Mouse (Mus musculus) kidney, postnatal 0 days (tissue): ENCODE results near the gene Cyren. TPM values are rescaled to one million over a fixed set of nuclear protein-coding genes. Genes with fewer than 3 reads are reported as not detected.
A peak's percentile ranks its signal among the peaks of the same experiment; 100 is the strongest.

Experiments used
- ATAC-seq: fragments of 200-750 bp; cut with Nextera tagmentation; replicated peaks from 2 replicates; pipeline ENCODE4 v1.8.0; 2017; ENCODE audit warnings: low read depth, moderate number of reproducible peaks, moderate TSS enrichment, moderate library complexity; ENCODE audit not compliant: low FRiP score
- DNase-seq: peaks from one replicate; pipeline ENCODE4 v3.0.0-alpha.2; 2016; ENCODE audit warnings: low spot score
- H3K27ac ChIP-seq: fragments of 300-500 bp; sonication (generic); 2 replicates; pipeline ENCODE4 v1.5.1; 2014; ENCODE audit warnings: mild to moderate bottlenecking
- H3K27me3 ChIP-seq: fragments of 300-500 bp; sonication (generic); 2 replicates; pipeline ENCODE4 v1.6.1; 2014; ENCODE audit warnings: low read length, mixed read lengths; ENCODE audit not compliant: insufficient read depth
- H3K36me3 ChIP-seq: fragments of 300-500 bp; sonication (generic); 2 replicates; pipeline ENCODE4 v1.6.1; 2014; ENCODE audit warnings: low read length, mixed read lengths; ENCODE audit not compliant: insufficient read depth
- H3K4me1 ChIP-seq: fragments of 300-500 bp; sonication (generic); replicated peaks from 2 replicates; pipeline ENCODE4 v1.6.1; 2014; ENCODE audit warnings: antibody characterized with exemption, low read length, mixed read lengths; ENCODE audit not compliant: insufficient read depth
- H3K4me2 ChIP-seq: fragments of 300-500 bp; sonication (generic); 2 replicates; pipeline ENCODE4 v1.6.1; 2014; ENCODE audit warnings: mild to moderate bottlenecking, low read length, moderate library complexity, mixed read lengths
- H3K4me3 ChIP-seq: fragments of 300-500 bp; sonication (generic); replicated peaks from 2 replicates; pipeline ENCODE4 v1.5.1; 2014; ENCODE audit warnings: low read depth, low read length
- H3K9ac ChIP-seq: fragments of 300-500 bp; sonication (generic); 2 replicates; pipeline ENCODE4 v1.6.1; 2014; ENCODE audit warnings: low read depth, low read length
- H3K9me3 ChIP-seq: fragments of 300-500 bp; sonication (generic); replicated peaks from 2 replicates; pipeline ENCODE4 v1.6.1; 2016; ENCODE audit warnings: low read length, inconsistent platforms, mixed read lengths
- CTCF ChIP-seq: IDR thresholded peaks from 2 replicates; pipeline ENCODE4 v1.5.1; 2016; ENCODE audit warnings: antibody characterized with exemption, low read depth, mild to moderate bottlenecking, moderate library complexity
- WGBS: fragments of 180-500 bp; shearing (Covaris S2); extraction: QIAGEN DNeasy Blood & Tissue Kit; methylation state at CpG from one replicate; pipeline ENCODE4 v1.1.7; 2014; 5-methylcytosine and 5-hydroxymethylcytosine counted together
- polyA plus RNA-seq: library from polyadenylated mRNA; unstranded; fragments of >200 nt; fragmentation: Nextera tagmentation; extraction: Ambion mirVana; gene quantifications from 2 replicates; pipeline ENCODE4 v1.2.1, GENCODE M21; 2015

The Cyren gene
- polyA plus RNA-seq, 1 experiment from 2014 or later = 9.6 TPM

- peak; percentile 41; the same call in 1 of the 2 replicates for ATAC-seq
Observed at GRCm38 (mm10) chr6:34865711-34866593, 11.9 kb downstream of the Cyren start.

GRCm38 (mm10) chr6:34865213-34865612 is 12.6 kb downstream of the Cyren start:
- 42% methylated on average over 5 of the region's 5 CpGs for WGBS
- ATAC-seq = no peak

More at GRCm38 (mm10) chr6:34865711-34866593, 11.9 kb downstream of the Cyren start:
- Histone ChIP-seq H3K4me2 (no peak overlapping the region), H3K4me1 (peaks cover 15% of the 10 kb centered on the region), H3K27me3 (no peaks in the 10 kb centered on the region), H3K36me3 (no peaks in the 10 kb centered on the region), H3K9ac (no peak overlapping the region), H3K4me3 (no peak overlapping the region), H3K9me3 (no peaks in the 10 kb centered on the region), H3K27ac (peak overlapping the region; percentile 75)
- 47% methylated on average over 7 of the region's 7 CpGs for WGBS
- peak; percentile 62 for DNase-seq
- TF ChIP-seq CTCF = no peak

DNA sequence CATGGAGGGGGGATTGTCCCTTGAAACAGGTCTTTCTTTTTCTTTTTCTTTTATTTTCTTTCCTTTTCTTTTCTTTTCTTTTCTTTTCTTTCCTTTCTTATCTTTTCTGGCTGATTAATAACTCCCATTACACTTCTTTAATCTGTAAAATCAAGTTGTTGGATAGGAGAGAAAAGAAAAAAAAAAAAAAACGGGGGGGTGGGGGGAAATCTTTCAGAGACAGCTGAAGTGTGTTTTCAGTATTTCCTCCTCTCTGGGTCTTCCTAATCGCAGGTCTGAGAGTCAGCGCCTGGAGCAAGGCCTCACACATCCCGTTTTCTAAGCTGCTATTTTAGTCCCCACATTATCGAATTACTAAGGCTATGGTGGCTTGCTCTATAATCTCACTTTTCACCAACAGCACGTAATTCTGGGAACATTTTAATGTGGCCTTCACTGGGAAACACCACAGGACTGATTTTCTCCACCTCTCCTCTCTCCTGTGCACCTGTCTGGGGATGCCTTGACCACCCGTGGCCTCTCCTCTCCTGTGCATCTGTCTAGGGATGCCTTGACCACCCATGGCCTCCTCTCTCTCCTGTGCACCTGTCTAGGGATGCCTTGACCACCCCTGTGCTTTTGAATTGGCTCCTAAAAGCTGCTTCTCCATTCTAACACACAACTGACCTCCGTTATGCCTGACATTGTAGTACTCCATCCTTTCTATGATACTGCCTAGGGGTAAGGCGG is 13.9 kb downstream of the Cyren start:
- ATAC-seq (no peak), DNase-seq (no peak)
- Histone ChIP-seq H3K4me3 (no peak overlapping the region), H3K9me3 (no peaks in the 10 kb centered on the region), H3K4me1 (peaks cover 15% of the 10 kb centered on the region), H3K27ac (no peak overlapping the region), H3K27me3 (no peaks in the 10 kb centered on the region), H3K36me3 (no peaks in the 10 kb centered on the region), H3K9ac (no peak overlapping the region), H3K4me2 (peak overlapping the region; percentile 56; the same call in 1 of the 2 replicates)
- TF ChIP-seq CTCF = no peak
- 53% methylated on average over 9 of the region's 9 CpGs for WGBS

More at GRCm38 (mm10) chr6:34865213-34865612, 12.6 kb downstream of the Cyren start:
- Histone ChIP-seq H3K27me3 (no peaks in the 10 kb centered on the region), H3K27ac (peak overlapping the region; percentile 75), H3K4me1 (peaks cover 15% of the 10 kb centered on the region), H3K4me2 (no peak overlapping the region), H3K36me3 (no peaks in the 10 kb centered on the region), H3K4me3 (no peak overlapping the region), H3K9me3 (no peaks in the 10 kb centered on the region), H3K9ac (no peak overlapping the region)
- no peak for TF ChIP-seq CTCF
- no peak for DNase-seq

DNA sequence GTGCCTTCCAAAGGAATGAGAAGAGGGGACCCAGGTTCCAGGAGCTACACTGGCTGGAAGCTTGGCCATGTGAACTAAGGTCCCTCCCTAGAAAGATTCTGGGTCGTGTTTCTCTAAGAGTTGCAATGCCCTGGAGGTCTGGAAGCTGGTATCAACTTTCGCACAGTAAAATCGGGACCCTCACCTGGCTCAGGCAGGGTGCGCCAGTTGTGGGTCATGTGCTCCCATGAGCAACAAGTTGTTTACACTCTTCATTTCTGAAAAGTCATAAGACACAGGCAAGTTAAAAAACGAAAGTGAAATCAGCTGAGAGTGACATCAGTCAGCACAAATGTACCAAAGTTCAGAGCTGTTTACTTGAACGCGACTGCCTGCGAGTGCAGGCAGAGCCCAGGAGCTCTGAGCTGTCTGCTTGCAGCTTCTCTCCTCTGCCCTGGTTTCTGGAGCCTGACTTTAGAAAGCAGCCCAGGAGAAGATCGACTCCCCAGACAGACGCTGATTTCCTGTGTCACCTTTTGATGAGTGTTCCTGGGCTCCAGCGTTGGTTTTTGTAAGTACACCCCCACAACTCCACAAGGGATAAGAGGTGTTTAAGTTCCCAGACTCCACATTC is 15.0 kb downstream of the Cyren start, which contains the start of gene Tmem140:
Gene Tmem140 (plus strand): TSS at position 356 of the 613 bp plus-strand sequence.
- 14% methylated on average over 11 of the region's 11 CpGs for WGBS
- no peaks in the 10 kb centered on the region for H3K36me3 ChIP-seq
- H3K27ac ChIP-seq = peak within 1 kb of the TSS; percentile 60
- peak within 1 kb of the TSS; percentile 56 for H3K4me2 ChIP-seq
- DNase-seq = peak; percentile 81
- ATAC-seq = peak; percentile 72
- peak within 1 kb of the TSS; percentile 44; the same call in 1 of the 2 replicates for H3K9ac ChIP-seq
- TF ChIP-seq CTCF = no peak
- no peaks in the 10 kb centered on the region for H3K27me3 ChIP-seq
- no peaks in the 10 kb centered on the region for H3K9me3 ChIP-seq
- peak within 1 kb of the TSS; percentile 27 for H3K4me3 ChIP-seq
- peaks cover 15% of the 10 kb centered on the region for H3K4me1 ChIP-seq

DNA sequence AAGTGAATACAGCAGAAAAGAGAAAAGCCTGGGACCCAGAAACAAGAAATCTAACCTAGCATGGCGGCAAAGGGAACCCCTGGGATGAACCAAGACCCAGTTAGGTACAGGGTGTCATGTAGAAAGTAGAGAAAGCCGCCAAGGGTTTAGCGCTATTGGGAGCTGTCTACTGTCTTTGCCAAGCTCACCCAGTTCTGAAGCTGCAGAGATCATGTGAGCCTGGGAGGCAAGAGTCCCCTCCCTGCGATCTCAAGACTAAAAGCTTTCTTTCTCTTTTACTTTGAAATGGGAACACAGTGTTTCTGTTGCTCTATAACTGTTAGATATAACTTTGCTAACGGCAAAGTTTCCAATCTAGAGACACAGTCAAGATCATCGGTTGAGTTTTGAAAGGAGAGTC is 15.5 kb downstream of the Cyren start:
- no peaks in the 10 kb centered on the region for H3K36me3 ChIP-seq
- peak overlapping the region; percentile 60; the same call in 1 of the 2 replicates for H3K27ac ChIP-seq
- no peaks in the 10 kb centered on the region for H3K9me3 ChIP-seq
- H3K9ac ChIP-seq = peak overlapping the region; percentile 44; the same call in 1 of the 2 replicates
- DNase-seq (no peak), ATAC-seq (no peak)
- TF ChIP-seq CTCF = no peak
- H3K27me3 ChIP-seq = no peaks in the 10 kb centered on the region
- 93% methylated on average over 6 of the region's 6 CpGs for WGBS
- peaks cover 15% of the 10 kb centered on the region for H3K4me1 ChIP-seq
- no peak overlapping the region for H3K4me3 ChIP-seq
- peak overlapping the region; percentile 56 for H3K4me2 ChIP-seq
